Mouse (Mus musculus) liver, embryonic 15.5 days (tissue): Measurements from ENCODE around the gene Znrf1. TPM values are rescaled to one million over a fixed set of nuclear protein-coding genes. Genes with fewer than 3 reads are reported as not detected.

Experiments
- ATAC-seq: fragments of 200-750 bp; cut with Nextera tagmentation; 2 replicates; pipeline ENCODE4 v1.8.0; 2017; ENCODE audit warnings: moderate number of reproducible peaks, mild to moderate bottlenecking, moderate library complexity; ENCODE audit not compliant: insufficient read depth
- H3K27ac ChIP-seq: fragments of 300-500 bp; sonication (generic); replicated peaks from 2 replicates; pipeline ENCODE4 v1.5.1; 2015; ENCODE audit warnings: mild to moderate bottlenecking, inconsistent platforms
- H3K27me3 ChIP-seq: fragments of 300-500 bp; sonication (generic); 2 replicates; pipeline ENCODE4 v1.6.1; 2015; ENCODE audit warnings: mild to moderate bottlenecking, inconsistent platforms
- H3K36me3 ChIP-seq: fragments of 300-500 bp; sonication (generic); replicated peaks from 2 replicates; pipeline ENCODE4 v1.6.1; 2015; ENCODE audit warnings: moderate library complexity, mild to moderate bottlenecking, inconsistent platforms
- H3K4me1 ChIP-seq: fragments of 300-500 bp; sonication (generic); replicated peaks from 2 replicates; pipeline ENCODE4 v1.6.1; 2015; ENCODE audit warnings: inconsistent platforms
- H3K4me2 ChIP-seq: fragments of 300-500 bp; sonication (generic); 2 replicates; pipeline ENCODE4 v1.6.1; 2015; ENCODE audit warnings: moderate library complexity, mild to moderate bottlenecking, inconsistent platforms
- H3K4me3 ChIP-seq: fragments of 300-500 bp; sonication (generic); replicated peaks from 2 replicates; pipeline ENCODE4 v1.5.1; 2015; ENCODE audit warnings: mild to moderate bottlenecking, inconsistent platforms
- H3K9ac ChIP-seq: fragments of 300-500 bp; sonication (generic); 2 replicates; pipeline ENCODE4 v1.6.1; 2015; ENCODE audit warnings: moderate library complexity, mild to moderate bottlenecking, inconsistent platforms
- H3K9me3 ChIP-seq: fragments of 300-500 bp; sonication (generic); replicated peaks from 2 replicates; pipeline ENCODE4 v1.6.1; 2016; ENCODE audit warnings: inconsistent platforms
- WGBS: fragments of 180-500 bp; shearing (Covaris S2); methylation state at CpG from one replicate; pipeline ENCODE4 v1.1.7; 2015; ENCODE audit warnings: mixed read lengths; ENCODE audit not compliant: insufficient replicate concordance; 5-methylcytosine and 5-hydroxymethylcytosine counted together
- polyA plus RNA-seq: library from polyadenylated mRNA; unstranded; fragments of >200 nt; fragmentation: Nextera tagmentation; extraction: Ambion mirVana; gene quantifications from 2 replicates; pipeline ENCODE4 v1.2.1, GENCODE M21; 2015

Znrf1 gene
- polyA plus RNA-seq, 1 experiment from 2014 or later = 6.6 TPM

GRCm38 (mm10) chr8:111599707-111600444 lies 64.0 kb downstream of the Znrf1 start:
- WGBS = 48% methylated on average over 9 of the region's 9 CpGs
- H3K27ac ChIP-seq = no peak overlapping the region
- no peak for ATAC-seq
- no peak overlapping the region for H3K4me3 ChIP-seq
- peaks cover 40% of the 10 kb centered on the region for H3K4me1 ChIP-seq
- no peak overlapping the region for H3K9ac ChIP-seq
- H3K36me3 ChIP-seq = no peaks in the 10 kb centered on the region
- no peaks in the 10 kb centered on the region for H3K27me3 ChIP-seq
- H3K4me2 ChIP-seq = no peak overlapping the region
- no peaks in the 10 kb centered on the region for H3K9me3 ChIP-seq

GRCm38 (mm10) chr8:111602050-111602449 lies 66.2 kb downstream of the Znrf1 start:
- Histone ChIP-seq H3K4me3 (no peak overlapping the region), H3K27ac (no peak overlapping the region), H3K4me1 (peaks cover 18% of the 10 kb centered on the region), H3K4me2 (no peak overlapping the region), H3K36me3 (no peaks in the 10 kb centered on the region), H3K9ac (no peak overlapping the region), H3K9me3 (no peaks in the 10 kb centered on the region), H3K27me3 (no peaks in the 10 kb centered on the region)
- WGBS = 89% methylated on average over 4 of the region's 4 CpGs
- ATAC-seq = no peak

GRCm38 (mm10) chr8:111604986-111605385 lies 69.1 kb downstream of the Znrf1 start:
- no peak overlapping the region for H3K4me3 ChIP-seq
- H3K9me3 ChIP-seq = no peaks in the 10 kb centered on the region
- no peak for ATAC-seq
- no peaks in the 10 kb centered on the region for H3K27me3 ChIP-seq
- 81% methylated on average over 2 of the region's 2 CpGs for WGBS
- H3K9ac ChIP-seq = no peak overlapping the region
- H3K4me1 ChIP-seq = peaks cover 2% of the 10 kb centered on the region; the same call in 1 of the 2 replicates
- H3K4me2 ChIP-seq = no peak overlapping the region
- no peak overlapping the region for H3K27ac ChIP-seq
- no peaks in the 10 kb centered on the region for H3K36me3 ChIP-seq

GRCm38 (mm10) chr8:111606961-111607360 lies 71.1 kb downstream of the Znrf1 start:
- Histone ChIP-seq H3K27me3 (no peaks in the 10 kb centered on the region), H3K36me3 (no peaks in the 10 kb centered on the region), H3K9me3 (no peaks in the 10 kb centered on the region), H3K27ac (no peak overlapping the region), H3K4me2 (no peak overlapping the region), H3K4me3 (no peak overlapping the region), H3K4me1 (no peaks in the 10 kb centered on the region), H3K9ac (no peak overlapping the region)
- ATAC-seq = no peak
- WGBS = 85% methylated on average over 9 of the region's 9 CpGs

GRCm38 (mm10) chr8:111607414-111607813 lies 71.5 kb downstream of the Znrf1 start:
- 73% methylated on average over 7 of the region's 7 CpGs for WGBS
- no peak overlapping the region for H3K27ac ChIP-seq
- H3K36me3 ChIP-seq = 0 out of 2 replicates have a peak, but pooled peaks cover 3% of the 10 kb centered on the region
- no peaks in the 10 kb centered on the region for H3K27me3 ChIP-seq
- H3K4me1 ChIP-seq = no peaks in the 10 kb centered on the region
- H3K4me2 ChIP-seq = no peak overlapping the region
- H3K9me3 ChIP-seq = no peaks in the 10 kb centered on the region
- no peak overlapping the region for H3K4me3 ChIP-seq
- H3K9ac ChIP-seq = no peak overlapping the region
- no peak for ATAC-seq

- no peak overlapping the region for H3K27ac ChIP-seq
- no peak for ATAC-seq
- no peak overlapping the region for H3K4me2 ChIP-seq
- no peaks in the 10 kb centered on the region for H3K9me3 ChIP-seq
- no peaks in the 10 kb centered on the region; the same call in 1 of the 2 replicates for H3K4me1 ChIP-seq
- WGBS = 67% methylated on average over 5 of the region's 5 CpGs
- H3K9ac ChIP-seq = no peak overlapping the region
- 0 out of 2 replicates have a peak, but pooled peaks cover 3% of the 10 kb centered on the region for H3K36me3 ChIP-seq
- no peak overlapping the region for H3K4me3 ChIP-seq
- no peaks in the 10 kb centered on the region for H3K27me3 ChIP-seq
Observed at GRCm38 (mm10) chr8:111613181-111613580, 77.3 kb downstream of the Znrf1 start.

- H3K9ac ChIP-seq = no peak overlapping the region
- ATAC-seq = no peak
- no peak overlapping the region for H3K4me3 ChIP-seq
- H3K36me3 ChIP-seq = 0 out of 2 replicates have a peak, but pooled peaks cover 3% of the 10 kb centered on the region
- H3K4me1 ChIP-seq = no peaks in the 10 kb centered on the region; the same call in 1 of the 2 replicates
- H3K4me2 ChIP-seq = no peak overlapping the region
- WGBS = 68% methylated on average over 6 of the region's 6 CpGs
- H3K9me3 ChIP-seq = no peaks in the 10 kb centered on the region
- H3K27me3 ChIP-seq = no peaks in the 10 kb centered on the region
- no peak overlapping the region for H3K27ac ChIP-seq
Observed at GRCm38 (mm10) chr8:111614786-111615701, 79.1 kb downstream of the Znrf1 start.

- H3K36me3 ChIP-seq = 0 out of 2 replicates have a peak, but pooled peaks cover 5% of the 10 kb centered on the region
- no peaks in the 10 kb centered on the region; the same call in 1 of the 2 replicates for H3K4me1 ChIP-seq
- no peak overlapping the region for H3K4me3 ChIP-seq
- no peak overlapping the region for H3K9ac ChIP-seq
- H3K4me2 ChIP-seq = no peak overlapping the region
- no peaks in the 10 kb centered on the region for H3K27me3 ChIP-seq
- WGBS = 52% methylated on average over 6 of the region's 6 CpGs
- no peak overlapping the region for H3K27ac ChIP-seq
- no peaks in the 10 kb centered on the region for H3K9me3 ChIP-seq
- no peak for ATAC-seq
Observed at GRCm38 (mm10) chr8:111617812-111618211, 81.9 kb downstream of the Znrf1 start.

- Histone ChIP-seq H3K27me3 (no peaks in the 10 kb centered on the region), H3K36me3 (0 out of 2 replicates have a peak, but pooled peaks cover 5% of the 10 kb centered on the region), H3K27ac (no peak overlapping the region), H3K4me1 (no peaks in the 10 kb centered on the region; the same call in 1 of the 2 replicates), H3K9me3 (no peaks in the 10 kb centered on the region), H3K9ac (no peak overlapping the region), H3K4me2 (no peak overlapping the region), H3K4me3 (no peak overlapping the region)
- whole genome bisulfite sequencing = 86% methylated on average over 4 of the region's 4 CpGs
- no peak for ATAC-seq
Observed at GRCm38 (mm10) chr8:111618273-111618672, 82.4 kb downstream of the Znrf1 start.

- WGBS = 34% methylated on average over 1 of the region's 1 CpGs
- no peaks in the 10 kb centered on the region for H3K27me3 ChIP-seq
- no peak overlapping the region for H3K9ac ChIP-seq
- H3K4me2 ChIP-seq = no peak overlapping the region
- no peak overlapping the region for H3K27ac ChIP-seq
- 0 out of 2 replicates have a peak, but pooled peaks cover 5% of the 10 kb centered on the region for H3K36me3 ChIP-seq
- no peak for ATAC-seq
- no peak overlapping the region for H3K4me3 ChIP-seq
- H3K4me1 ChIP-seq = peaks cover 13% of the 10 kb centered on the region
- H3K9me3 ChIP-seq = no peaks in the 10 kb centered on the region
Observed at GRCm38 (mm10) chr8:111619936-111620335, 84.0 kb downstream of the Znrf1 start.

GRCm38 (mm10) chr8:111622104-111622503 lies 86.2 kb downstream of the Znrf1 start:
- Histone ChIP-seq H3K27ac (no peak overlapping the region), H3K36me3 (0 out of 2 replicates have a peak, but pooled peaks cover 5% of the 10 kb centered on the region), H3K4me2 (no peak overlapping the region), H3K4me1 (peaks cover 15% of the 10 kb centered on the region), H3K27me3 (no peaks in the 10 kb centered on the region), H3K4me3 (no peak overlapping the region), H3K9me3 (no peaks in the 10 kb centered on the region), H3K9ac (no peak overlapping the region)
- 70% methylated on average over 3 of the region's 3 CpGs for WGBS
- no peak for ATAC-seq
